Comparison of ENCODE assay signal across 8 mouse cellular contexts in the genomic region with DNA sequence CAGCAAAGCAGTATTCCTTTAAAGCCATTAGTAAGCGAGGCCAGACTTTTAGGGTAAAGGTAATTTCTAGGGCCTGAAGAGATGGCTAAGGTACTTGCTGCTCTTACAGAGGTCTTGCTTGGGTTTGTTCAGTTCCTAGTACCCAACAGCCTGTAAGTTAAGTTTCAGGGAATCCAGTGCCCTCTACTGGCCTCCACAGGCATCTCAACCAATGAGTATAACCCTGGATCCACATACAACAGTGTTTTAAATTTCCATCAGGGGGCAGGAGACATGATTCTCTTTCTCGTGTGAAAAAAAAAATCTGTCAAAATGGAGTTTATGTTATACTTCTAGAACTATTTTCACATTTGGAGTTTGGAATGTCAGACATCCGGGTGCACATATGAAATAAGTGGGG. TPM values are rescaled to one million over a fixed set of nuclear protein-coding genes. Genes with fewer than 3 reads are reported as not detected.
DNase-seq lines count a peak whose midpoint lies in the region; ATAC-seq and TF ChIP-seq lines count a peak whose summit lies in the region.
"Had no signal": no experiment of that assay in that cellular context is flagged by ENCODE, and none has a peak within 500 bp of the region (broad histone marks: within the 10 kb centered on the region; RNA-seq: fewer than 3 reads in every experiment).

No protein-coding gene starts in this region.

- no peak overlapping the region for H3K9ac ChIP-seq in hindbrain, embryonic 14.5 days
- no peak overlapping the region for H3K9ac ChIP-seq in hindbrain, embryonic 12.5 days
- peak overlapping the region; percentile 5; the same call in 1 of the 2 replicates for H3K9ac ChIP-seq in MEL (ENCODE audit: control insufficient read depth, low read depth, low read length, poor library complexity, severe bottlenecking)
- H3K9ac ChIP-seq: midbrain, embryonic 12.5 days had no signal

- no peak overlapping the region for H3K4me3 ChIP-seq in hindbrain, embryonic 14.5 days (replicated peaks; ENCODE audit: low read length)
- no peak overlapping the region for H3K4me3 ChIP-seq in hindbrain, embryonic 12.5 days
- no peak overlapping the region for H3K4me3 ChIP-seq in MEL (ENCODE audit: control insufficient read depth in 1 of 2, insufficient read depth in 1 of 2, low read depth in 2 of 2, low read length in 2 of 2)
- H3K4me3 ChIP-seq: midbrain, embryonic 12.5 days had no signal

- TF ChIP-seq EP300 in MEL (IDR thresholded peaks at IDR 0.05; ENCODE audit: low read depth in 1 of 2, low read length in 2 of 2) = no peak

- no peaks in the 10 kb centered on the region for H3K36me3 ChIP-seq in hindbrain, embryonic 14.5 days (replicated peaks; ENCODE audit: control insufficient read depth, insufficient read depth)
- no peaks in the 10 kb centered on the region for H3K36me3 ChIP-seq in hindbrain, embryonic 12.5 days
- peaks cover 0 to 7% of the 10 kb centered on the region in 2 experiments; a peak in 2 of 4 replicates for H3K36me3 ChIP-seq in MEL (ENCODE audit: control insufficient read depth in 1 of 2, insufficient read depth in 2 of 2, low read length in 2 of 2)
- H3K36me3 ChIP-seq: midbrain, embryonic 12.5 days had no signal

- no peak for ATAC-seq in hindbrain, embryonic 14.5 days (ENCODE audit: low FRiP score)
- no peak for ATAC-seq in hindbrain, embryonic 12.5 days (ENCODE audit: low FRiP score)

- no peak overlapping the region for H3K4me2 ChIP-seq in hindbrain, embryonic 14.5 days (replicated peaks)
- no peak overlapping the region for H3K4me2 ChIP-seq in hindbrain, embryonic 12.5 days (replicated peaks)
- H3K4me2 ChIP-seq: midbrain, embryonic 12.5 days had no signal

- no peaks in the 10 kb centered on the region for H3K4me1 ChIP-seq in hindbrain, embryonic 14.5 days (replicated peaks; ENCODE audit: control insufficient read depth, insufficient read depth, low read length)
- H3K4me1 ChIP-seq in hindbrain, embryonic 12.5 days = no peaks in the 10 kb centered on the region
- H3K4me1 ChIP-seq in MEL (ENCODE audit: control insufficient read depth in 1 of 2, insufficient read depth in 2 of 2, low read length in 2 of 2) = peaks cover 0 to 8% of the 10 kb centered on the region in 2 experiments; a peak in 1 of 4 replicates

- peak; percentile 55 to 99 (median 81) for TF ChIP-seq CTCF in MEL (IDR thresholded peaks at IDR 0.05 in 2 of 3, conservative IDR thresholded peaks at IDR 0.05 in 1 of 3; ENCODE audit: control insufficient read depth in 1 of 3, insufficient read depth in 1 of 3, low read depth in 2 of 3, low read length in 3 of 3, poor library complexity in 1 of 3, severe bottlenecking in 1 of 3)

- H3K79me2 ChIP-seq in MEL (ENCODE audit: control insufficient read depth, insufficient read depth, low read length, poor library complexity) = no peaks in the 10 kb centered on the region

- no peaks in the 10 kb centered on the region for H3K27me3 ChIP-seq in hindbrain, embryonic 14.5 days (ENCODE audit: control insufficient read depth, insufficient read depth, low read length)
- H3K27me3 ChIP-seq in hindbrain, embryonic 12.5 days = no peaks in the 10 kb centered on the region
- no peaks in the 10 kb centered on the region for H3K27me3 ChIP-seq in MEL (ENCODE audit: control insufficient read depth in 1 of 2, insufficient read depth in 2 of 2, low read length in 2 of 2)
- H3K27me3 ChIP-seq: midbrain, embryonic 12.5 days had no signal

- H3K27ac ChIP-seq in hindbrain, embryonic 14.5 days = no peak overlapping the region
- no peak overlapping the region for H3K27ac ChIP-seq in hindbrain, embryonic 12.5 days
- H3K27ac ChIP-seq in MEL (ENCODE audit: control insufficient read depth, low read depth, low read length) = no peak overlapping the region
- H3K27ac ChIP-seq: midbrain, embryonic 12.5 days had no signal

- WGBS in hindbrain, embryonic 14.5 days = 54% methylated on average over 3 of the region's 3 CpGs
- whole genome bisulfite sequencing in hindbrain, embryonic 12.5 days = 62% methylated on average over 3 of the region's 3 CpGs

- TF ChIP-seq POLR2A in MEL (IDR thresholded peaks at IDR 0.05; ENCODE audit: control insufficient read depth in 1 of 2, insufficient read depth in 1 of 2, low read depth in 1 of 2, low read length in 2 of 2, poor library complexity in 1 of 2) = no peak

- DNase-seq in hindbrain, embryonic 14.5 days (ENCODE audit: low spot score) = peak; percentile 53
- peak; percentile 87 for DNase-seq in MEL (ENCODE audit: low read depth, low spot score)
- DNase-seq in c-Kit-positive CD71-positive TER-119-negative erythroid progenitor cells, embryonic 14.5 days (ENCODE audit: low read depth) = peak; percentile 55
- peak; percentile 38 for DNase-seq in kidney, postnatal 14 days
- DNase-seq in retina, postnatal 1 day = peak; percentile 72
- DNase-seq in urinary bladder, postnatal 25 days (ENCODE audit: low spot score) = no peak

- TF ChIP-seq RAD21 in MEL (IDR thresholded peaks at IDR 0.05; ENCODE audit: low read depth, low read length) = peak; percentile 74

- no peaks in the 10 kb centered on the region for H3K9me3 ChIP-seq in hindbrain, embryonic 14.5 days (ENCODE audit: control insufficient read depth, low read length)
- H3K9me3 ChIP-seq in hindbrain, embryonic 12.5 days (replicated peaks) = no peaks in the 10 kb centered on the region
- no peaks in the 10 kb centered on the region for H3K9me3 ChIP-seq in MEL (replicated peaks; ENCODE audit: insufficient read depth, low read length)
- H3K9me3 ChIP-seq: midbrain, embryonic 12.5 days had no signal

TF ChIP-seq in MEL, 35 proteins besides CTCF, POLR2A, EP300 and RAD21:
- peak; percentile 85 for TF ChIP-seq ZNF384 (IDR thresholded peaks at IDR 0.05; ENCODE audit: low read depth, low read length)
- TF ChIP-seq ZC3H11A (IDR thresholded peaks at IDR 0.05; ENCODE audit: low read depth, low read length) = peak; percentile 68
- TF ChIP-seq SMC3 (IDR thresholded peaks at IDR 0.05; ENCODE audit: low read depth, low read length) = peak; percentile 82
- 0 out of 2 replicates have a peak, but pooled peaks have one; percentile 48 for TF ChIP-seq SIN3A (IDR thresholded peaks at IDR 0.05; ENCODE audit: low read length)
- TF ChIP-seq MAFK (IDR thresholded peaks at IDR 0.05; ENCODE audit: borderline replicate concordance, low read depth, low read length) = no peak
- TF ChIP-seq MYB (IDR thresholded peaks at IDR 0.05; ENCODE audit: low read depth, low read length) = no peak
- no peak for TF ChIP-seq MXI1 (IDR thresholded peaks at IDR 0.05; ENCODE audit: low read depth, low read length)
TF ChIP-seq in MEL: peak in this region for 4.

RNA-seq across cellular contexts. Expression of a gene that starts 5.8 kb away (rescaled TPM):
- polyA plus RNA-seq in hindbrain, embryonic 14.5 days (2014; fragmentation: Nextera tagmentation; extraction: Ambion mirVana) = 331 and 341 TPM in 2 replicates
- 334 and 360 TPM in 2 replicates for polyA plus RNA-seq in hindbrain, embryonic 12.5 days (2016; fragmentation: Nextera tagmentation; extraction: Ambion mirVana)
- 324 and 400 TPM in 2 replicates for total RNA-seq in MEL (2012; rRNA removed)
- 100 to 1,000 TPM in 1 of 2 experiments, not detected in 1; 282 TPM for polyA plus RNA-seq in MEL (2012; ENCODE audit: insufficient read depth in 1 of 2, insufficient read length in 2 of 2, low read depth in 1 of 2, low replicate concordance in 2 of 2, missing spikeins in 1 of 2)

RNA-seq across cellular contexts. Expression of a gene that starts 27.2 kb away (rescaled TPM):
- polyA plus RNA-seq in hindbrain, embryonic 14.5 days (2014; fragmentation: Nextera tagmentation; extraction: Ambion mirVana) = 96.1 and 110 TPM in 2 replicates
- 104 and 109 TPM in 2 replicates for polyA plus RNA-seq in hindbrain, embryonic 12.5 days (2016; fragmentation: Nextera tagmentation; extraction: Ambion mirVana)
- 50.1 and 56.2 TPM in 2 replicates for total RNA-seq in MEL (2012; rRNA removed)
- polyA plus RNA-seq in MEL (2012; ENCODE audit: insufficient read depth in 1 of 2, insufficient read length in 2 of 2, low read depth in 1 of 2, low replicate concordance in 2 of 2, missing spikeins in 1 of 2) = 100 to 1,000 TPM in 1 of 2 experiments, 10 to 100 TPM in 1; 61.3 to 405 TPM
